Mouse (Mus musculus) ovary, postnatal 14 days (tissue): ENCODE measurements around the gene Gm21865.
"Not testable (repeated sequence)": the region's sequence is repeated elsewhere in the genome, so short reads cannot be mapped to it uniquely, and the experiment has no call there.

Source experiments
- DNase-seq: peaks from one replicate; pipeline ENCODE4 v3.0.0; 2022; ENCODE audit warnings: low spot score

Gm21865 gene

GRCm38 (mm10) chrY:40316803-40317202 is at the start of gene Gm21865:
Gene Gm21865, minus strand, starts transcription at chrY:40316903.
- DNase-seq: not testable (repeated sequence)
